Mouse (Mus musculus) midbrain, embryonic 13.5 days (tissue): ENCODE results near the gene Gm21973. TPM values are rescaled to one million over a fixed set of nuclear protein-coding genes. Genes with fewer than 3 reads are reported as not detected.

ENCODE experiments used
- ATAC-seq: fragments of 200-750 bp; cut with Nextera tagmentation; 2 replicates; pipeline ENCODE4 v1.8.0; 2017; ENCODE audit warnings: mild to moderate bottlenecking, moderate TSS enrichment, moderate library complexity
- H3K27ac ChIP-seq: fragments of 300-500 bp; sonication (generic); 2 replicates; pipeline ENCODE4 v1.5.1; 2015; ENCODE audit warnings: inconsistent platforms, mild to moderate bottlenecking, moderate library complexity
- H3K27me3 ChIP-seq: fragments of 300-500 bp; sonication (generic); 2 replicates; pipeline ENCODE4 v1.6.1; 2015; ENCODE audit warnings: mild to moderate bottlenecking, inconsistent platforms
- H3K36me3 ChIP-seq: fragments of 300-500 bp; sonication (generic); 2 replicates; pipeline ENCODE4 v1.6.1; 2015; ENCODE audit warnings: mild to moderate bottlenecking, inconsistent platforms
- H3K4me1 ChIP-seq: fragments of 300-500 bp; sonication (generic); replicated peaks from 2 replicates; pipeline ENCODE4 v1.6.1; 2015; ENCODE audit warnings: inconsistent platforms
- H3K4me2 ChIP-seq: fragments of 300-500 bp; sonication (generic); replicated peaks from 2 replicates; pipeline ENCODE4 v1.6.1; 2015; ENCODE audit warnings: moderate library complexity, mild to moderate bottlenecking, inconsistent platforms
- H3K4me3 ChIP-seq: fragments of 300-500 bp; sonication (generic); replicated peaks from 2 replicates; pipeline ENCODE4 v1.5.1; 2015; ENCODE audit warnings: mild to moderate bottlenecking, inconsistent platforms
- H3K9ac ChIP-seq: fragments of 300-500 bp; sonication (generic); replicated peaks from 2 replicates; pipeline ENCODE4 v1.6.1; 2015; ENCODE audit warnings: mild to moderate bottlenecking, inconsistent platforms
- H3K9me3 ChIP-seq: fragments of 300-500 bp; sonication (generic); 2 replicates; pipeline ENCODE4 v1.6.1; 2016; ENCODE audit warnings: mild to moderate bottlenecking, inconsistent platforms
- WGBS: fragments of 180-500 bp; shearing (Covaris S2); methylation state at CpG from one replicate; pipeline ENCODE4 v1.1.7; 2015; 5-methylcytosine and 5-hydroxymethylcytosine counted together
- polyA plus RNA-seq: library from polyadenylated mRNA; unstranded; fragments of >200 nt; fragmentation: Nextera tagmentation; extraction: Ambion mirVana; gene quantifications from 2 replicates; pipeline ENCODE4 v1.2.1, GENCODE M21; 2015

Gm21973 gene
- polyA plus RNA-seq, 1 experiment from 2014 or later = not detected

- H3K4me1 ChIP-seq = no peaks in the 10 kb centered on the region
- no peak overlapping the region for H3K27ac ChIP-seq
- no peaks in the 10 kb centered on the region for H3K36me3 ChIP-seq
- H3K4me3 ChIP-seq = no peak overlapping the region
- no peaks in the 10 kb centered on the region for H3K27me3 ChIP-seq
- no peak for ATAC-seq
- 87% methylated on average over 3 of the region's 3 CpGs for WGBS
- no peak overlapping the region for H3K4me2 ChIP-seq
- no peak overlapping the region for H3K9ac ChIP-seq
- H3K9me3 ChIP-seq = no peaks in the 10 kb centered on the region
Measured at GRCm38 (mm10) chr15:10338606-10339005, 13.4 kb downstream of the Gm21973 start.

- Histone ChIP-seq H3K9ac (no peak overlapping the region), H3K27me3 (no peaks in the 10 kb centered on the region), H3K4me1 (no peaks in the 10 kb centered on the region), H3K36me3 (no peaks in the 10 kb centered on the region), H3K4me3 (no peak overlapping the region), H3K4me2 (no peak overlapping the region), H3K9me3 (no peaks in the 10 kb centered on the region), H3K27ac (no peak overlapping the region)
- no peak for ATAC-seq
- 93% methylated on average over 6 of the region's 6 CpGs for WGBS
Measured at GRCm38 (mm10) chr15:10347044-10347443, 21.9 kb downstream of the Gm21973 start.

GRCm38 (mm10) chr15:10358039-10358948 lies 33.1 kb downstream of the Gm21973 start, which contains the start of gene Agxt2:
Gene Agxt2, plus strand, starts transcription at chr15:10358532.
- H3K4me3 ChIP-seq = no peak within 1 kb of the TSS
- no peaks in the 10 kb centered on the region for H3K27me3 ChIP-seq
- no peaks in the 10 kb centered on the region for H3K36me3 ChIP-seq
- H3K4me2 ChIP-seq = no peak within 1 kb of the TSS
- H3K9me3 ChIP-seq = no peaks in the 10 kb centered on the region
- no peak within 1 kb of the TSS for H3K9ac ChIP-seq
- 84% methylated on average over 9 of the region's 9 CpGs for WGBS
- no peak for ATAC-seq
- no peak within 1 kb of the TSS for H3K27ac ChIP-seq
- H3K4me1 ChIP-seq = no peaks in the 10 kb centered on the region

- 91% methylated on average over 2 of the region's 2 CpGs for WGBS
- Histone ChIP-seq H3K9me3 (no peaks in the 10 kb centered on the region), H3K4me3 (no peak overlapping the region), H3K9ac (no peak overlapping the region), H3K27me3 (no peaks in the 10 kb centered on the region), H3K4me1 (no peaks in the 10 kb centered on the region), H3K27ac (no peak overlapping the region), H3K4me2 (no peak overlapping the region), H3K36me3 (no peaks in the 10 kb centered on the region)
- no peak for ATAC-seq
Measured at GRCm38 (mm10) chr15:10366331-10366730, 41.2 kb downstream of the Gm21973 start.

- H3K27me3 ChIP-seq = no peaks in the 10 kb centered on the region
- no peak for ATAC-seq
- 85% methylated on average over 3 of the region's 3 CpGs for WGBS
- no peak overlapping the region for H3K9ac ChIP-seq
- H3K4me2 ChIP-seq = no peak overlapping the region
- H3K9me3 ChIP-seq = no peaks in the 10 kb centered on the region
- no peaks in the 10 kb centered on the region for H3K4me1 ChIP-seq
- no peak overlapping the region for H3K4me3 ChIP-seq
- H3K36me3 ChIP-seq = no peaks in the 10 kb centered on the region
- H3K27ac ChIP-seq = no peak overlapping the region
Measured at GRCm38 (mm10) chr15:10375404-10375803, 50.2 kb downstream of the Gm21973 start.

GRCm38 (mm10) chr15:10378338-10378959 lies 53.3 kb downstream of the Gm21973 start:
- Histone ChIP-seq H3K4me2 (no peak overlapping the region), H3K36me3 (no peaks in the 10 kb centered on the region), H3K27ac (no peak overlapping the region), H3K4me3 (no peak overlapping the region), H3K4me1 (no peaks in the 10 kb centered on the region), H3K9ac (no peak overlapping the region), H3K9me3 (0 out of 2 replicates have a peak, but pooled peaks cover 2% of the 10 kb centered on the region), H3K27me3 (no peaks in the 10 kb centered on the region)
- WGBS = 92% methylated on average over 4 of the region's 4 CpGs
- no peak for ATAC-seq

- no peaks in the 10 kb centered on the region for H3K4me1 ChIP-seq
- no peak for ATAC-seq
- no peak overlapping the region for H3K4me2 ChIP-seq
- no peak overlapping the region for H3K27ac ChIP-seq
- H3K9me3 ChIP-seq = 0 out of 2 replicates have a peak, but pooled peaks cover 2% of the 10 kb centered on the region
- 93% methylated on average over 3 of the region's 3 CpGs for WGBS
- no peaks in the 10 kb centered on the region for H3K27me3 ChIP-seq
- H3K9ac ChIP-seq = no peak overlapping the region
- no peak overlapping the region for H3K4me3 ChIP-seq
- no peaks in the 10 kb centered on the region for H3K36me3 ChIP-seq
Measured at GRCm38 (mm10) chr15:10379757-10380458, 54.7 kb downstream of the Gm21973 start.

- H3K27ac ChIP-seq = no peak overlapping the region
- no peak overlapping the region for H3K4me2 ChIP-seq
- no peak for ATAC-seq
- no peak overlapping the region for H3K9ac ChIP-seq
- no peaks in the 10 kb centered on the region for H3K4me1 ChIP-seq
- no peaks in the 10 kb centered on the region for H3K27me3 ChIP-seq
- H3K9me3 ChIP-seq = 0 out of 2 replicates have a peak, but pooled peaks cover 2% of the 10 kb centered on the region
- no peak overlapping the region for H3K4me3 ChIP-seq
- H3K36me3 ChIP-seq = no peaks in the 10 kb centered on the region
- 74% methylated on average over 2 of the region's 2 CpGs for WGBS
Measured at GRCm38 (mm10) chr15:10387263-10387662, 62.1 kb downstream of the Gm21973 start.

- Histone ChIP-seq H3K4me2 (no peak overlapping the region), H3K4me1 (no peaks in the 10 kb centered on the region), H3K9me3 (no peaks in the 10 kb centered on the region), H3K36me3 (no peaks in the 10 kb centered on the region), H3K4me3 (no peak overlapping the region), H3K9ac (no peak overlapping the region), H3K27ac (no peak overlapping the region), H3K27me3 (no peaks in the 10 kb centered on the region)
- ATAC-seq = peak; percentile 34; the same call in 1 of the 2 replicates
- 63% methylated on average over 2 of the region's 2 CpGs for WGBS
Measured at GRCm38 (mm10) chr15:10399795-10400194, 74.6 kb downstream of the Gm21973 start.

GRCm38 (mm10) chr15:10400415-10400814 lies 75.2 kb downstream of the Gm21973 start:
- no peak overlapping the region for H3K27ac ChIP-seq
- H3K4me3 ChIP-seq = no peak overlapping the region
- 49% methylated on average over 3 of the region's 3 CpGs for WGBS
- no peaks in the 10 kb centered on the region for H3K36me3 ChIP-seq
- H3K4me2 ChIP-seq = no peak overlapping the region
- no peak overlapping the region for H3K9ac ChIP-seq
- no peaks in the 10 kb centered on the region for H3K9me3 ChIP-seq
- ATAC-seq = peak; percentile 65; the same call in 1 of the 2 replicates
- H3K4me1 ChIP-seq = no peaks in the 10 kb centered on the region
- no peaks in the 10 kb centered on the region for H3K27me3 ChIP-seq

- Histone ChIP-seq H3K4me2 (no peak overlapping the region), H3K9me3 (no peaks in the 10 kb centered on the region), H3K27me3 (no peaks in the 10 kb centered on the region), H3K4me1 (no peaks in the 10 kb centered on the region), H3K36me3 (no peaks in the 10 kb centered on the region), H3K27ac (no peak overlapping the region), H3K9ac (no peak overlapping the region), H3K4me3 (no peak overlapping the region)
- 92% methylated on average over 3 of the region's 3 CpGs for WGBS
- no peak for ATAC-seq
Measured at GRCm38 (mm10) chr15:10409842-10410241, 84.7 kb downstream of the Gm21973 start.

- no peak for ATAC-seq
- Histone ChIP-seq H3K36me3 (no peaks in the 10 kb centered on the region), H3K27ac (no peak overlapping the region), H3K4me3 (no peak overlapping the region), H3K4me2 (no peak overlapping the region), H3K9me3 (no peaks in the 10 kb centered on the region), H3K27me3 (no peaks in the 10 kb centered on the region), H3K4me1 (no peaks in the 10 kb centered on the region), H3K9ac (no peak overlapping the region)
- 78% methylated on average over 2 of the region's 2 CpGs for WGBS
Measured at GRCm38 (mm10) chr15:10410881-10411280, 85.7 kb downstream of the Gm21973 start.
